Mouse (Mus musculus): ENCODE data around the gene Rpl18. TPM values are rescaled to one million over a fixed set of nuclear protein-coding genes. Genes with fewer than 3 reads are reported as not detected.

Rpl18 gene
- polyA plus RNA-seq, 1 experiment = 1,118 TPM

GRCm38 (mm10) chr7:45760151-45760550 lies 44.9 kb downstream of the Rpl18 start:
- no peak overlapping the region for H3K27ac ChIP-seq (ENCODE audit: insufficient read depth, low read length)
- no peak overlapping the region for H3K4me3 ChIP-seq (ENCODE audit: insufficient read depth, low read length)
- TF ChIP-seq CTCF (IDR thresholded peaks at IDR 0.05; ENCODE audit: borderline replicate concordance, insufficient read depth, low read length) (no peak), POLR2A (IDR thresholded peaks at IDR 0.05; ENCODE audit: low read depth, low read length) (no peak)

GRCm38 (mm10) chr7:45765995-45766394 lies 50.7 kb downstream of the Rpl18 start:
- Histone ChIP-seq H3K4me3 (ENCODE audit: insufficient read depth, low read length) (no peak overlapping the region), H3K4me1 (ENCODE audit: control insufficient read depth, insufficient read depth, low read length) (no peaks in the 10 kb centered on the region), H3K27ac (ENCODE audit: insufficient read depth, low read length) (no peak overlapping the region)
- no peak for TF ChIP-seq CTCF (IDR thresholded peaks at IDR 0.05; ENCODE audit: borderline replicate concordance, insufficient read depth, low read length)
- no peak for TF ChIP-seq POLR2A (IDR thresholded peaks at IDR 0.05; ENCODE audit: low read depth, low read length)

More at GRCm38 (mm10) chr7:45760151-45760550, 44.9 kb downstream of the Rpl18 start:
- H3K4me1 ChIP-seq (ENCODE audit: control insufficient read depth, insufficient read depth, low read length) = no peaks in the 10 kb centered on the region

- Histone ChIP-seq H3K27ac (ENCODE audit: insufficient read depth, low read length) (no peak overlapping the region), H3K4me3 (ENCODE audit: insufficient read depth, low read length) (no peak overlapping the region), H3K4me1 (ENCODE audit: control insufficient read depth, insufficient read depth, low read length) (no peaks in the 10 kb centered on the region)
- TF ChIP-seq CTCF (IDR thresholded peaks at IDR 0.05; ENCODE audit: borderline replicate concordance, insufficient read depth, low read length) (no peak), POLR2A (IDR thresholded peaks at IDR 0.05; ENCODE audit: low read depth, low read length) (no peak)
These were observed 51.5 kb downstream of the Rpl18 start for GRCm38 (mm10) chr7:45766764-45767163.

- TF ChIP-seq POLR2A (IDR thresholded peaks at IDR 0.05; ENCODE audit: low read depth, low read length) (no peak), CTCF (IDR thresholded peaks at IDR 0.05; ENCODE audit: borderline replicate concordance, insufficient read depth, low read length) (no peak)
- Histone ChIP-seq H3K4me3 (ENCODE audit: insufficient read depth, low read length) (no peak overlapping the region), H3K4me1 (ENCODE audit: control insufficient read depth, insufficient read depth, low read length) (no peaks in the 10 kb centered on the region), H3K27ac (ENCODE audit: insufficient read depth, low read length) (no peak overlapping the region)
These were observed 52.2 kb downstream of the Rpl18 start for GRCm38 (mm10) chr7:45767500-45767899.

Other genes starting within 250 kb of the Rpl18 start
- gene Bax, start 248.6 kb upstream of the Rpl18 start, polyA plus RNA-seq (2011; ENCODE audit: insufficient read length, low read depth, missing spikeins) = 218 and 278 TPM in 2 replicates
- gene Tulp2, start 233.6 kb upstream of the Rpl18 start, polyA plus RNA-seq (2011; ENCODE audit: insufficient read length, low read depth, missing spikeins) = not detected in 2 replicates
- gene Gm45808, start 228.6 kb upstream of the Rpl18 start, polyA plus RNA-seq (2011; ENCODE audit: insufficient read length, low read depth, missing spikeins) = not detected in 2 replicates
- gene Dhdh, start 226.7 kb upstream of the Rpl18 start, polyA plus RNA-seq (2011; ENCODE audit: insufficient read length, low read depth, missing spikeins) = 0.68 and 1.2 TPM in 2 replicates
- gene Nucb1, start 205.1 kb upstream of the Rpl18 start, polyA plus RNA-seq (2011; ENCODE audit: insufficient read length, low read depth, missing spikeins) = 409 and 447 TPM in 2 replicates
- gene Ppp1r15a, start 189.2 kb upstream of the Rpl18 start, polyA plus RNA-seq (2011; ENCODE audit: insufficient read length, low read depth, missing spikeins) = 31.7 and 35.9 TPM in 2 replicates
- gene Plekha4, start 189.1 kb upstream of the Rpl18 start, polyA plus RNA-seq (2011; ENCODE audit: insufficient read length, low read depth, missing spikeins) = 9.1 and 11.4 TPM in 2 replicates
- not detected in 2 replicates for gene Hsd17b14, start 160.6 kb upstream of the Rpl18 start, polyA plus RNA-seq (2011; ENCODE audit: insufficient read length, low read depth, missing spikeins)
- gene Bcat2, start 145.3 kb upstream of the Rpl18 start, polyA plus RNA-seq (2011; ENCODE audit: insufficient read length, low read depth, missing spikeins) = 25.7 and 30.6 TPM in 2 replicates
- gene Fgf21, start 100.0 kb upstream of the Rpl18 start, polyA plus RNA-seq (2011; ENCODE audit: insufficient read length, low read depth, missing spikeins) = 1.4 and 5.2 TPM in 2 replicates
- gene Fut1, start 98.2 kb upstream of the Rpl18 start, polyA plus RNA-seq (2011; ENCODE audit: insufficient read length, low read depth, missing spikeins) = not detected in 2 replicates
- not detected in 2 replicates for gene Izumo1, start 93.6 kb upstream of the Rpl18 start, polyA plus RNA-seq (2011; ENCODE audit: insufficient read length, low read depth, missing spikeins)
- gene Rasip1, start 88.0 kb upstream of the Rpl18 start, polyA plus RNA-seq (2011; ENCODE audit: insufficient read length, low read depth, missing spikeins) = 0.15 and 0.37 TPM in 2 replicates
- 0.70 and 1.8 TPM in 2 replicates for gene Mamstr, start 75.5 kb upstream of the Rpl18 start, polyA plus RNA-seq (2011; ENCODE audit: insufficient read length, low read depth, missing spikeins)
- gene Fut2, start 49.1 kb upstream of the Rpl18 start, polyA plus RNA-seq (2011; ENCODE audit: insufficient read length, low read depth, missing spikeins) = not detected in 2 replicates
- 0.58 TPM in 1 of 2 replicates, not detected in the other for gene Ntn5, start 31.4 kb upstream of the Rpl18 start, polyA plus RNA-seq (2011; ENCODE audit: insufficient read length, low read depth, missing spikeins)
- 0.21 TPM in 1 of 2 replicates, not detected in the other for gene Sec1, start 21.1 kb upstream of the Rpl18 start, polyA plus RNA-seq (2011; ENCODE audit: insufficient read length, low read depth, missing spikeins)
- gene Car11, start 15.6 kb upstream of the Rpl18 start, polyA plus RNA-seq (2011; ENCODE audit: insufficient read length, low read depth, missing spikeins) = 6.6 and 6.8 TPM in 2 replicates
- gene Dbp, start 10.4 kb upstream of the Rpl18 start, polyA plus RNA-seq (2011; ENCODE audit: insufficient read length, low read depth, missing spikeins) = 15.9 and 17.0 TPM in 2 replicates
- gene Sphk2, start 2.5 kb downstream of the Rpl18 start, polyA plus RNA-seq (2011; ENCODE audit: insufficient read length, low read depth, missing spikeins) = 19.0 and 19.1 TPM in 2 replicates
- not detected in 2 replicates for gene Fam83e, start 5.8 kb downstream of the Rpl18 start, polyA plus RNA-seq (2011; ENCODE audit: insufficient read length, low read depth, missing spikeins)
- not detected in 2 replicates for gene Spaca4, start 10.4 kb downstream of the Rpl18 start, polyA plus RNA-seq (2011; ENCODE audit: insufficient read length, low read depth, missing spikeins)
- gene Lmtk3, start 68.3 kb downstream of the Rpl18 start, polyA plus RNA-seq (2011; ENCODE audit: insufficient read length, low read depth, missing spikeins) = 5.5 and 8.7 TPM in 2 replicates
- gene Sult2b1, start 69.2 kb downstream of the Rpl18 start, polyA plus RNA-seq (2011; ENCODE audit: insufficient read length, low read depth, missing spikeins) = 0.44 TPM in 1 of 2 replicates, not detected in the other
- gene Cyth2, start 99.1 kb downstream of the Rpl18 start, polyA plus RNA-seq (2011; ENCODE audit: insufficient read length, low read depth, missing spikeins) = 63.7 and 69.6 TPM in 2 replicates
- not detected in 2 replicates for gene Kcnj14, start 109.3 kb downstream of the Rpl18 start, polyA plus RNA-seq (2011; ENCODE audit: insufficient read length, low read depth, missing spikeins)
- gene Grwd1, start 115.5 kb downstream of the Rpl18 start, polyA plus RNA-seq (2011; ENCODE audit: insufficient read length, low read depth, missing spikeins) = 13.5 and 17.6 TPM in 2 replicates
- gene Kdelr1, start 157.3 kb downstream of the Rpl18 start, polyA plus RNA-seq (2011; ENCODE audit: insufficient read length, low read depth, missing spikeins) = 283 and 303 TPM in 2 replicates
- 1.8 and 2.1 TPM in 2 replicates for gene Grin2d, start 162.9 kb downstream of the Rpl18 start, polyA plus RNA-seq (2011; ENCODE audit: insufficient read length, low read depth, missing spikeins)
- gene Syngr4, start 181.3 kb downstream of the Rpl18 start, polyA plus RNA-seq (2011; ENCODE audit: insufficient read length, low read depth, missing spikeins) = not detected in 2 replicates
- gene Tmem143, start 181.5 kb downstream of the Rpl18 start, polyA plus RNA-seq (2011; ENCODE audit: insufficient read length, low read depth, missing spikeins) = 18.0 and 21.2 TPM in 2 replicates
- gene Emp3, start 205.9 kb downstream of the Rpl18 start, polyA plus RNA-seq (2011; ENCODE audit: insufficient read length, low read depth, missing spikeins) = 373 and 394 TPM in 2 replicates
- 0.73 and 1.1 TPM in 2 replicates for gene Ccdc114, start 208.6 kb downstream of the Rpl18 start, polyA plus RNA-seq (2011; ENCODE audit: insufficient read length, low read depth, missing spikeins)

Data from embryonic fibroblast, embryonic 13.5 days (primary cell).